Mouse (Mus musculus) spleen, embryonic (tissue): Measurements from ENCODE around the gene Aldh2.

Experiments
- CTCF ChIA-PET: fragments of 350-600 bp; sonication (Branson Sonifier 250); formaldehyde crosslinking; loops from one replicate; lab custom pipeline; 2022; lab: Charles Lee

The Aldh2 gene

DNA sequence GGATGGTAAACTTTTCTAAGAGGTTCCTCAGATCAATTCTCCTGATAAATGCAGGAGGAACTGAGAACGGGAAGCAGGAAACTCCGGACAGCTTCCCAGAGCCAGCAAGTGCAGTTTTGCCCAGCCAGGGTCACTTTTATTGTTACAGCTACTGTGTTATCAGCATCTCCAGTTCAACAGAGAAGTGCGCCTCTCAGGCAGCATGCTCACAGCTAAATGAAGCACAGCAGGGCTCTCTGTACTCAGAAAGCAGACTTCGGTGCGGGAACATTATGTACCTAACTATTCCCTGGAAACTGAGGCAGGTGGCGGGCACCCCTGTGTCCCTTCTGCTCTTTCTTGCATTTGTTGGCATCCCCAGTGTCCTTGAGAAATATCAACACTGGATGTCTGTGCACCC, 2.6 kb upstream of the Aldh2 start:
- CTCF ChIA-PET: interaction anchor here (0.6 kb wide), 1 partner anchor 9 kb away, joined by 6 read pairs; no protein-coding TSS in a partner anchor

DNA sequence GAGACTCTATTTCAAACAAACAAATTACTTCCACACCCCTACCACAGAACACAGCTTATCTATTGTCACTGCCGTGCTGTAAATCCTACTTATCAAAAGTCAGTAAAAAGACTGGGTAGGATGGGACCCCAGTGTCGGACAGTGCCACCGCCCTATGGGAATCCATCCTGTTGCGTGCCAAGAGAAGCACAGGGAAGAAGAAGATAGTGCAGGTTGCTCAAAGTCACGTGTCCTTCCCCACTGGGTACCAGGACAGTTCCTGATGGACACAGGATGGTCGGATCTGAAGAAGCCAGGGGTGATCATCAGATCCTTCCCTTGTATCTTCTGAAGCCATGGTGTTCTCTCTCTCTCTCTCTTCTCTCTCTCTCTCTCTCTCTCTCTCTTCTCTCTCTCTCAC, 2.1 kb upstream of the Aldh2 start:
- CTCF ChIA-PET: interaction anchor here (0.6 to 0.7 kb wide), 2 partner anchors 9 to 33 kb away, joined by 5 to 6 read pairs; no protein-coding TSS in a partner anchor

GRCm38 (mm10) chr5:121594714-121595313, 1.2 kb upstream of the Aldh2 start:
- CTCF ChIA-PET: no interaction called here

DNA sequence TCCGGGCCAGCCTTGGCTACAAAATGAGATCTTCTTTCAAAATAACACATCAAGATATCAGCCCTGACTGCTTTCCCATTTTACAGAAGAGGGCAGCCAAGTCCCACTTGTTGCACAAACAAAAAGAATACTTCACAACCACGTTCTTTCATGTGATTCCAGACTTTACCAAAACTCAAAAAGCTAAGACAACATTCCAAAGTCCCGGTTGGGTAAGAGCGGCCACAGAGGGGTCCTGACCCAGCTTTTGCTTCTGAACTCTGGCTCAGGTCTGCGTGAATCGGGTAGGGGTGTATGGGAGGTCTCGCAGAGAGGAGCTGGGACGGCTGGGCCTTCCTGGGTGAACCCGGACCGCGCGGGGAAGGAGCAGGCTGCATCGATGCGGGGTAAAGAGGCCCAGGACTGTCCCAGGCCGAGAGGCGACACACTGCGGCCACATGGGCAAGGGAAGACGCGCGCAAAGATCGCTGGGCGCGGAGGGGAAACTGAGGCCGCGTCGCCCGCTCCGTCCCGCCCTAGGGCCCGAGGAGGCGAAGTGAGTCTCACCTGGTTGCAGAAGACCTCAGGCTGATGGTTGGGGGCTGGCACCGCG, 712 bp downstream of the Aldh2 start:
- CTCF ChIA-PET: no interaction called here

DNA sequence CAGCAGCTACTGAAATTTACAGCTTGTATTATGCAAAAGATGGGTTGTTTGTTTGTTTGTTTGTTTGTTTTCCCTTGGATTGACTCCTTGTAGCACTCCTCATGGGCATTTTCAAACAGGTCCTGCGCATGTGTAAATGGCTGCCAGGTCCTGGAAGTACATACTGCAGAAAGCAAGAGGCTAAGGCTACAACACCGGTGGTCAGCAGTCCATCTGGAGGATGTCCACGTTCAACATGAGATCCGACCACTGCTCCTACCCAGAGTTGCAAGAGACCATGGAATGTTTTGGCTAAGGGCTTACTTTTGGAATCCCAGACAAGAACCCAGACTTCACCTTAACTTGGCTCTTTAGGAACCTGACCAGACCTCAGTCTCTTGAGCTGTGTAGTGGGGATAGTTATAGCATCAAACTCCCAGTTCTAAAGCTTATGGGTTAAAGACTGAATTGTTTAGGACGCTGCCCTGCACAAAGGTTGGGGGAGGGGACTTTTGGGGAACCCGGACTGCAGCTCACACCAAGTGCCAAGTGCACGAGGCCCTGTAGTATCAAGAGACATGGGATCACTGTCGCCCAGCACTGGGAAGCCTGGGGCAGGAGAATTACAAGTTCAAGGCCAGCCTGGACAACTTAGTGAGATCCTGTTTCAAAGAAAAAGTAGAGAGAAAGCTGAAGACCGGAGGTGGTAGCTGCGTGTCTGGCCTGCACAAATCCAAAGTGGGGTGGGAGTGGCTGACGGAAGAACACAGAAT, 1.4 kb downstream of the Aldh2 start:
- CTCF ChIA-PET: no interaction called here

DNA sequence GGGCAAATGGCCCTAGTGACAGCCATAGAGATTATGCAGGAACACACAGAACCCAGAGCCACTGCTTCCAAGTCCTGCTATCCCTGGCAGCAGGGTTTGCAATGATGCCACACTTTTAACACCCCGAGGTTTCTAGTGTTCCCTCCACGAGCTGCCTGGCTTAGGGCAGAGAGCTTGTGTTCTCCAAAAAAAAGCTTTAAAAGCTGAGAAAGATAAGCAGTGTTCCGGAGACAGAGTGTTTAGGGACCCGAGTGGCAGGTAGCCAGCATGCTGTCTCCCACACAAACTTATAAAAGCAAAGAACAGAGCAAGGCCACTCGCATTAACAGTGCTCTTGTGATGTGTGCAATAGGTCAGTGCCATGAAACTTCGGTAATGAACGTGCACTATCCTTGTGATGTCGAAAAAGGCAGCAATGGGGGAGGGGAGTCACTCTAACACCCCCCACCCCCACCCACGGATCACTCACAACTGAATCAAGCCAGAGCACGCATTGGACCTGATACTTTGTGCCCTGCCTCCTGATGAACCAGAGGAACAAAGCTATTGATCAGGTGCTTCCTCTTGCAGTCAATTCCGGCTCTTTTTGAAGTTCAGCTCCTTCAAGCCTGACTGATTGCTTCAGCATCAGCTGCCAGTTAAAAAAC, 2.1 kb downstream of the Aldh2 start:
- CTCF ChIA-PET: no interaction called here

GRCm38 (mm10) chr5:121589928-121590327, 3.7 kb downstream of the Aldh2 start:
- CTCF ChIA-PET: no interaction called here

- CTCF ChIA-PET: no interaction called here
Measured at GRCm38 (mm10) chr5:121586400-121587039, 7.1 kb downstream of the Aldh2 start.

GRCm38 (mm10) chr5:121585699-121586098, 7.9 kb downstream of the Aldh2 start:
- CTCF ChIA-PET: interaction anchor here (0.7 kb wide), 1 partner anchor 9 kb away, joined by 4 read pairs; no protein-coding TSS in a partner anchor

- CTCF ChIA-PET: interaction anchor here (0.6 kb wide), 2 partner anchors 28 to 228 kb away, joined by 3 read pairs; no protein-coding TSS in a partner anchor
Measured at GRCm38 (mm10) chr5:121585005-121585404, 8.6 kb downstream of the Aldh2 start.

GRCm38 (mm10) chr5:121583765-121584501, 9.7 kb downstream of the Aldh2 start:
- CTCF ChIA-PET: interaction anchor here (0.7 kb wide), 1 partner anchor 10 kb away, joined by 3 read pairs; no protein-coding TSS in a partner anchor

DNA sequence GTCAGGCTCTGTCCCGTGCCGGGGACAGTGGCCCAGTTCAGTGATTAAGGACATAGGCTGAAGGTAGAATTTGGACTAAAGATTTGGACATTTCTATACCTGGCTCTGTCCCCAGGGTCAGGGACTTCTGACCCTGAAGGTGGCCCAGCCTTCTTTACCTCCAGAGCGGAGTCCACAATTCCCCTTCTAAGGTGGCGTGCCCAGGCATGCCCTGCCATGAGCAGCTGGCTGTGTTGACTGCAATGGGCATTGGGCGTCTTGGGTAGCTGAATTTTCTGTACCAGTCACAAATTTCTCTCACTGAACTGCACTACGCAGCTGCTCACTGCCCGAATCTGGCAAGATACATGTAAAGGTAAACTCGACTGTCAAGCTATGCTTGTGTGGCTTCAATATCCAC, 11.7 kb downstream of the Aldh2 start:
- CTCF ChIA-PET: no interaction called here

DNA sequence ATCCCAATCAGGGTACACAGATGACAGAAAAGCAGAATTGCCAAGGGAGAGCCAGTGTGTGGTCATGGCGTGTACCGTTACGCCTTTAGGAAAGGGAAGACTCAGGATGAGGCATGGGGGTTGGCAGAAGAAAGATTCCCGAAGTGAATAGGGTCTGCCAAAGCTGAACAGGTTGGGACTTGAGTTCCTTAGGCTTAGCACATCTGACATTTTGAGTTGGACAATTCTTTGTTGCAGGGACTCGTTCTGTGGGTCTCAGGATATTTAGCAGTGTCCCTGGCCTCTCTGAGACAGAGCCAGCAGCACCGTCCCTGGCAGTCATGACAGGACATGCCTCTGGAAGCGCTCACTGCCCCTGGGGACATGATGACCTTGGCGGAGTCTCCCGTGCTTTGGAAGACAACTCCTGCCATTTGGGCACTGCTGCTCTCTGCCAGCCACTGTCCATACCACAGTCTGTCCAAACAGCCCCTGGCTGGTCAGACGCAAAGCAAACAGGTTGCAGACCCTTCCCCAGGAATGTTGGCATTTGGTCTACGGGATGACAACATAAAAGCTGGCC, 16.6 kb downstream of the Aldh2 start:
- CTCF ChIA-PET: interaction anchor here (0.6 kb wide), 1 partner anchor 9 kb away, joined by 4 read pairs; no protein-coding TSS in a partner anchor

DNA sequence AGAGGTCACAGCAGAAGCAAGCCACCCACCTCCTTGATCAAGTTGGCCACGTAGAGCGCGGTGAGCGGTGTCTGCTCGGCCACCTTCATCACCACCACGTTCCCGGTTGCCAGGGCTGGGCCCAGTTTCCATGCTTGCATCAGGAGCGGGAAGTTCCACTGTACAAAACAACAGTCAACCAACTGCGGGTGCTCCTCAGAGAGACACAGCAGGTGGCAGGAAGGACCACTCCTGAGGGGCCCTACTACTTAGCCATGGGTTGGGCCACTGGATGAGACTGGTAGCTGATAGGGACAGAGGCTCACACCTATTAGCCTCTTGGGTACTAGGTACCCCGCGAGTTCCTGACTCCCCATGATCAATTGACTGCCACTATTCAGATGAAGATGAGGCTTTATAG, 17.8 kb downstream of the Aldh2 start:
- CTCF ChIA-PET: no interaction called here

GRCm38 (mm10) chr5:121574145-121574544, 19.5 kb downstream of the Aldh2 start:
- CTCF ChIA-PET: no interaction called here

DNA sequence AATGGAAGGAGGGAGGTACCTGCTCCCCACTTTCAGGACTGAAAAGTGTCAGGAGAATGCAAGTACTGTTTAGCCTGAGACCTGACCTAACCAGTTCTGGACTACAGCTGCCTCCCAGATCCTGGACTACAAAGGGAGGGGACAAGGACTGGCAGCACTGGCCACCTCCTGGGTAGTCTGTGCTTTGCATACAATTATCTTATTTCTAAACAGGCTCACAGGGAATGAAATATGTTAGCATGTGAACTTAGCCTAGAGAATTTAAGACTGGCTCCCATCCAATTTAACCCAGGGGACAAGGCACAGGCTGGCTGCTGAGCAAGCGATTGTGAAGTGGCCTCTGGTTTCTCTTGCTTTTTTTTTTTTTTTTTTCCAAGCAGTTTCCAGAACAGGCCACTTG, 22.8 kb downstream of the Aldh2 start:
- CTCF ChIA-PET: interaction anchor here (0.6 to 0.7 kb wide), 3 partner anchors 19 to 105 kb away, joined by 5 to 6 read pairs (median 5); no protein-coding TSS in a partner anchor

DNA sequence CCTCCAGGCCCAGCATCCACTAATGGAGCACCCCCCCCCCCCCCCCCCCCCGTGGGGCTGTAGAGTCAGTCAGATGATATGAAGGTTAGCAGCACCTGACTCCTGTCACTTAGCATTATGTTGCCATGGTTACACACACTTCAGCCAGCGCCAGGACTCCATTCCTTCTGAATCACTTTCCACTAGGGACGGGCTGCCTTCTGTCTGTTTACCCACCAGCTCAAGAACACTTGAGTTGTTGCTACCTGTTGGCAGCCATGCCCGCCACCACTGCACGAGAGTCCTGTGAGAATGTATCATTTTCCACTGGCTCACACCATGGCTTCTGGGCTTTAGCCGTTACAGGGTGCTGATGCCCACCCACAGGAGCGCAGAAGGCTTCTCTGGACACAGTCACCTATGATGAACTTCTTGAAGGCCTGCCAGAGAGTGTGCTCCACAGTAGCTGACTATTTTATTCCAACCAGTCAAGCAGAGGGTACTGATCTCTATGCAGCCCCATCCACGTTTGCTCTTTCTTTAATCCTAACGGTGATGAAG, 23.7 kb downstream of the Aldh2 start:
- CTCF ChIA-PET: interaction anchor here (0.8 kb wide), 1 partner anchor 298 kb away, joined by 15 read pairs; no protein-coding TSS in a partner anchor

DNA sequence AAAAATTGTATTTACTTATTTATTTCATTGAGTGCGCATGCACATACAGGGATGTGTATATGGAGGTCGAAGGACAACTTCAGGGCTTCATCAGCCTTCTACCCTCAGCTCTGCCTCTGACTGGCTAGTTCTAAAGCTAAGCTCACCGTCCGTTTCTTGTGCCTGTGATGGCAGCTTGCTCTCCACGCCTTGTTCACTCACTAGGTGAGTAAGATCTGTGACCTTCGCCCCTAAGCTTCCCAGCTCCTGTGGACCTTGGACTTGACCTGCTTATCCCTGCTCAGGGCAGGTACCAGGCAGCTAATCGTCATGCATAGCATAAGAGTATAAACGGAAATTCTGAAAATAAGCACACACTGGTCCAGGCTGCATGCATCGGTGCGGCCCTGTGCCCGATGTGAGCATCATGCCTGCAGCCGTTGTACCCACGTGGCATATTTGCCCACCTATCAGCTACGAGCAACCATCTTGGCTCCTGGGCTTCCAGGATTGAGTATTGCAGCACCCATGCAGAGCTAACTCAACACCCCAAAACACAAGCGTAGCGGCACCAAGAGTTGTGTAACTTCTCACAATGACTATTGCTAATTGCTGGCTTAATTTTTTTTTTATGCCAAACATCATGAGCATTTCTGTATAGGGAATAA, 27.5 kb downstream of the Aldh2 start:
- CTCF ChIA-PET: interaction anchor here (0.5 kb wide), 1 partner anchor 1848 kb away, joined by 9 read pairs; no protein-coding TSS in a partner anchor

GRCm38 (mm10) chr5:121564468-121564895, 29.1 kb downstream of the Aldh2 start:
- CTCF ChIA-PET: interaction anchor here (0.8 to 1.3 kb wide), 3 partner anchors 18 to 42 kb away, joined by 3 to 5 read pairs (median 3); no protein-coding TSS in a partner anchor
